Mouse (Mus musculus): ENCODE data around the gene Casp8.
"Not testable (repeated sequence)": the region's sequence is repeated elsewhere in the genome, so short reads cannot be mapped to it uniquely, and the experiment has no call there.

The Casp8 gene

GRCm38 (mm10) chr1:58795291-58796058 lies at the start of gene Casp8:
Gene Casp8 (plus strand): TSS chr1:58795374.
- peak; percentile 72 for DNase-seq (ENCODE audit: low spot score)

GRCm38 (mm10) chr1:58746880-58747279 lies 48.3 kb upstream of the Casp8 start:
- peak; percentile 48 for DNase-seq (ENCODE audit: low spot score)

GRCm38 (mm10) chr1:58759451-58759850 lies 35.7 kb upstream of the Casp8 start:
- no peak for DNase-seq (ENCODE audit: low spot score)

DNA sequence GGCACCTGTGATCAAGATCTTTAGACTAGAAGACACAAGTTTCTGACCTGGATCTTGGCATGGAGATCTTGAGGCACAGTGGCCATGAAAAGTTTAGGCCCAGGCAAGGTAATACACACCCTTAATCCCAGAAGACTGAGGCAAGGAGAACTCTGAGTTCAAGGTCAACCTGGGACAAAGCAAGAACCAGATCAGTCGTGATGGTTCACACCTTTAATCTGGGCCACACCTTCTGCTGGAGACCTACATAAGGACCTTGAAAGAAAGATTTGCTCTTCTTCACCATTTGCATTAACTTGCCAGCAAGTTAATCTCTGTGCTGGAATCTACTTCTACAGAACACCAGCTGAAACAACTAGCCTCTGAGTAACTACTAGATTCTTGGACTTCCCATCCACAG lies 34.6 kb upstream of the Casp8 start:
- no peak for DNase-seq (ENCODE audit: low spot score)

GRCm38 (mm10) chr1:58761391-58762275 lies 33.5 kb upstream of the Casp8 start:
- not testable (repeated sequence) for DNase-seq (ENCODE audit: low spot score)

GRCm38 (mm10) chr1:58762576-58762975 lies 32.6 kb upstream of the Casp8 start:
- DNase-seq (ENCODE audit: low spot score) = no peak

DNA sequence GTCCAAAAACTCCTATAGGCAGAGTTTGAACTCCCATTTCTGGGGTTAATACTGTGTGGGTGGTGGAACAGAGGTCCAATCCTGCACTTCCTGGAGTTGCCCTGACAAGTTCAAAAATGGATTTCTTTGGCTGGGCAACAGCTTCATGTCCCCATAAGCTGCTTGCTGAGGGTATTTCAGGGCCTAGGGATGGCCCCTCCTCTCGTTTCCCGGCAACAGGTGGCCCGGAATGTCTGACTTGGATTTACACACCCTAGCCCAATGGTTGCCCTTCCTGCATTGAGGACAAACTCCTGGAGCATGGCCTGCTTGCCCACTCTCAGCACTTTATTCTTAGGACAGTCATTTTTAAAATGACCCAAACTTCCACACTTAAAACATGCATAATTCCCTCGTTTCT lies 28.7 kb upstream of the Casp8 start:
- not testable (repeated sequence) for DNase-seq (ENCODE audit: low spot score)

GRCm38 (mm10) chr1:58769136-58769535 lies 26.0 kb upstream of the Casp8 start:
- no peak for DNase-seq (ENCODE audit: low spot score)

DNA sequence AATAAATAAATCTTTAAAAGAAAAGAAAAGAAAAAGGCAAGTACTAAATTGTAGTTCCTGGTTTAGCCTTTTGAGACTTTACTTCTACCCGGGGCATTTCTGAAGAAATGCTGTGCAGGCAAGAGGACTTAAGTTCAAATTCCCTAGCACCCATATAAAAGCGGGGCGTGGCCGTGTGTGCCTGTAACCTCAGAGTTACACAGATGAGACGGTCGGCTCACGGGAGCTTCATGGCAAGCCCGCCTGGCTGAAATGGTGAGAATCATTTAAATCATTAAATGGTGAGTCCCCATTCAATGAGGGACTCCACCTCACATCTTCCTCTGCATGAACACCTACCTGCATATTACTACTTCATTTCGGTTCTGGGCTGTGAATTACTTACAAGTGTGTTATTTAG lies 25.5 kb upstream of the Casp8 start:
- no peak for DNase-seq (ENCODE audit: low spot score)

- peak; percentile 84 for DNase-seq (ENCODE audit: low spot score)
Observed at GRCm38 (mm10) chr1:58770111-58770720, 25.0 kb upstream of the Casp8 start.

DNA sequence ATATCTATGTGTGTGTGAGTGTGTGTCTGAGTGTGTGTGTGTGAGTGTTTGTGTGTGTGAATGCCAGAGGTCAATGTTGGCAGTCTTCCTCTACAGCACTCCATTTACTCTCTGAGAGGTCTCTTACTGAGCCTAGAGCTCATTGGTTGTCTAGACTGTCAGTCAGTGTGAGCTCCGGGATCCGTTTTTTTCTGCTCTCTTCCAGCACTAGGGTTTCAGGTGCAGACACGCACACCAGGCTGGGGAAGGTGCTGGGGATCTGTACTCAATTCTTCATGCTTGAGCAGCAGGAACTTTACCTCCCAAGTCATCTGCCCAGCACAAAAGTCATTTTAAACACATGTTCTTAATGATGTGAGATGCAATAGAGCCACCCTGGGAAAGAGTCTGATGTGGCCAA lies 23.1 kb upstream of the Casp8 start:
- DNase-seq (ENCODE audit: low spot score) = no peak

- DNase-seq (ENCODE audit: low spot score) = no peak
Observed at GRCm38 (mm10) chr1:58773280-58773679, 21.9 kb upstream of the Casp8 start.

GRCm38 (mm10) chr1:58773905-58774304 lies 21.3 kb upstream of the Casp8 start:
- DNase-seq (ENCODE audit: low spot score) = no peak

DNA sequence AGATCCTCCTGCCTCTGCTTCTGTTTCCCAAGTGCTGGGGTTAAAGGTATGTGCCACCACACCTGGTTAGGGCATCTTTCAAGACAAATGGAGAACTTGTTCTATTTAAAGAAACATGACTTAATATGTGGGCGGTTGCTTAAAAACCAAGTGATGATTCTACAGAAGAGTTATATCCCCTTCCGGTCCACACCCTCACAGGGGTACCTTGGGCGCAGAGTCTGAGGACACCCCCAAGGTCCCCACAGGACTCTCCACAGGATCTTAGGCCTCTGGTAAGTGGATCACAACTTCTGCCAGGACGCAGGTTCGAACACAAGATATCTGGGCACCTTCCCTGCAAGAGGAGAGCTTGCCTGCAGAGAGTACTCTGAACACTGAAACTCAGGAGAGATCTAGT lies 19.8 kb upstream of the Casp8 start:
- DNase-seq (ENCODE audit: low spot score) = no peak

DNA sequence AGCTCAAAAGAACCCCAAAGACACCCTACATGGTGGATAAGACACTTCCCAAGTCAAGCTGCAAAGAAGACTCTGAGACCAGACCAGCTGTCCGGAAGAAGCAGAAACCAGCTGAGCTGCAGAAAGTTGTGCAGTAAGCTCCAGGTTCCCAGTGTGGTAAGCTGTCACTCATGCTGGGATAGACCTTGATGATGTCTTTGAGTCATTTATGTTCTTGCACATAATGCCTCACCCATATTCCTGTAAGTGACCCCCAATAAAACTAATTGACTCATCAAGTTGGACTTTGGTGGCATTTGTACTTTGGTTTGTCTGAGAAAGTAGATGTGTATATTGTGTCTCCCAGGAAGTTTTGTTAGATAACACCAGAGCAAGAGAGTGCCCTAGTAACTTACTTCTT lies 17.6 kb upstream of the Casp8 start:
- no peak for DNase-seq (ENCODE audit: low spot score)

DNA sequence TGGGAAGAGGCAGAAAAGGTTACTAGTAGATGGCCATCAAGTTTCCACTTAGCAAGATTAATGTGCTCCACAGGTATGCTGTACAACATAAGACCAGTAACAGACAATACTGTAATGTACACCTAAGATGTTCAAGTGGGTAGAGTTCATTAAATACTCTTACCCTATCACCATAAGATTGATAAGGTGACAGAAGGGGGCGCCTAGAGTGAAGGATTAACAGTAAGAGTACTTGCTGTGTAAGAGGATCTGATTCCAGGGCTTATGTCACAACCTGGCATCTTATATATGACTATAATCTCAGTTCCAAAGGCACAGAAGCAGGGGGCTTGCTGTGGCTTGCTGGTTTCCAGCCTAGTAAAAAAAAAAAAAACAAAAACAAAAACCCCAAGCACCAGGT lies 16.9 kb upstream of the Casp8 start:
- no peak for DNase-seq (ENCODE audit: low spot score)

DNA sequence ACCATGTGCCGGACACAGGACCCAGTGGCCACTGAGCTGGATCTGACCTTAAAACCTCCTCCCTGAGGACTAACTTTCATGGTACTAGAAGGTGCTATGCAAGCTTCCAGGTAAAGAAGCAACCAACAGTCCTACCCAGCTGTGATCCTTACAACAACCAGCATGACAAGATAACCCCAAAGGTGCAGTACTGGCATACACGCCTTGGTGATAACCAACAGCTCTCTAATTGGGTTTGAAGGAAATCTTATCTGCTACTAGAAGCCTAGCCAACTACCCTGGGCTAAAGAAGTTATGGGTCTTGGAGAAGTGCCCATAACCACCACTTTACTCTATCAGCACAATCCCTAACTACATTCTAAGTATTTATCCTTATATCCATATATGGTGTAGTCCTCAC lies 8.9 kb upstream of the Casp8 start:
- no peak for DNase-seq (ENCODE audit: low spot score)

GRCm38 (mm10) chr1:58788410-58788809 lies 6.8 kb upstream of the Casp8 start:
- no peak for DNase-seq (ENCODE audit: low spot score)

- no peak for DNase-seq (ENCODE audit: low spot score)
Observed at GRCm38 (mm10) chr1:58794705-58795104, 469 bp upstream of the Casp8 start.

DNA sequence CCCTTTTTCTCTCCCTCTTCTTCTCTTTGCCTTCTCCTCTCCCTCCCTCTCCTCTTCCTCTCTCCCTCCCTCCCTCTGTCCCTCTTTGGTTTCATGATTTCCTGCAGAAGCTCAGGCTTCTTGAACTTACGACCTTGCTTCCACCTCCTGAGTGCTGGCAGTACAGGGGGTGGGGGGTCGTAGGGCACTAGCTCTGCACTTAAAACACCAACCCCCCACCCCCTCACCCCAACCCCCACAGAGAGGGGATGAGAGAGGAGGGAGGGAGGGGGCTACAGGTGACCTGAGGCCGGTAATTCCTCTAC lies 837 bp downstream of the Casp8 start:
- DNase-seq (ENCODE audit: low spot score) = no peak

DNA sequence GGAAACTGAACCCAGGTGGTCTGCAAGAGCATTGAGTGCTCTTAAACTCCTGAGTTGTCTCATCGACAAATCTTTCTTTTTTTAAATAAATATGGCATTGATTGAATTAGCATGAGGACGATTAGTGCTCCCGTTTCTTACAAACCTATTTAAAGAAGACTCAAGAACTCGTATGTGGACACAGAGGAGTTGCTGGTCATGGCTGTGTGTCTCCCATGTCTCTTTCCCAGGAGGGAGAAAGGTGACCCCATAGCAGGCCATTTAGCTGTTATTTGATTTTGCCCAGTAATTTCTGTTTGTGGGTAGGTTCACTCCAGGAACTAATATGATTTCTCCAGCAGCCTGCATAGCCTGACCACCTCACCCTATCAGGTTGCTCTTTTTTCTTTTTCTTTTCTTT lies 1.7 kb downstream of the Casp8 start:
- DNase-seq (ENCODE audit: low spot score) = no peak

DNA sequence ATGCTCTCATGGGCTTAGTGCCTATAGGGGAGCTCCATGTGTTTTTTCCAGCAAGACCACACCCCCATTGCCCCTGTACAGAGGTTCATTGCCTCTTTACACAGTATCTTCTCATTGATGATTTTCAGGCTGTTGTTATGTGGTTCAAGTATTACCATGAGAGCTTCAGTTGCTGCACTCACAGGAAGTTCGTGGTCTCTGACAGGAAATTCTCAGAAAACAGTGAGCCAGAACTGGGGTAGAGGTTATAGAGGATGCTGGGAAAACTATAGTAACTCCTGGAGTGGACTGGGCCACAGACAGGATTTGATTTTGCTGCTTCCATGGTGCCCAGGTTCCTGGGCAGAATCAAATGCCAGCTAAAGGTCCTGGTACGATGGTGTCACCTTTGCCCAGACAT lies 2.2 kb downstream of the Casp8 start:
- DNase-seq (ENCODE audit: low spot score) = no peak

GRCm38 (mm10) chr1:58798911-58799310 lies 3.7 kb downstream of the Casp8 start:
- no peak for DNase-seq (ENCODE audit: low spot score)

Data from embryo, embryonic 10.5 days (tissue).